Mouse (Mus musculus) cerebellum, adult 2 months (tissue): ENCODE measurements at regions not wholly inside any gene's neighbourhood (a gene's known extent, or its start where the extent isn't known, plus 50 kb on each side); places are given as distances from the start of the nearest gene placed in this dataset.

ENCODE experiments used
- CTCF ChIP-seq: fragments of 200-500 bp; IDR thresholded peaks from 2 replicates; pipeline ENCODE4 v1.5.1; 2011; ENCODE audit warnings: low read depth, mild to moderate bottlenecking, control low read depth, low read length, moderate library complexity, borderline replicate concordance; ENCODE audit not compliant: insufficient read depth
- POLR2A ChIP-seq: fragments of 200-500 bp; IDR thresholded peaks from 2 replicates; pipeline ENCODE4 v1.6.1; 2011; ENCODE audit warnings: low read length, control low read depth, borderline replicate concordance; ENCODE audit not compliant: insufficient read depth

DNA sequence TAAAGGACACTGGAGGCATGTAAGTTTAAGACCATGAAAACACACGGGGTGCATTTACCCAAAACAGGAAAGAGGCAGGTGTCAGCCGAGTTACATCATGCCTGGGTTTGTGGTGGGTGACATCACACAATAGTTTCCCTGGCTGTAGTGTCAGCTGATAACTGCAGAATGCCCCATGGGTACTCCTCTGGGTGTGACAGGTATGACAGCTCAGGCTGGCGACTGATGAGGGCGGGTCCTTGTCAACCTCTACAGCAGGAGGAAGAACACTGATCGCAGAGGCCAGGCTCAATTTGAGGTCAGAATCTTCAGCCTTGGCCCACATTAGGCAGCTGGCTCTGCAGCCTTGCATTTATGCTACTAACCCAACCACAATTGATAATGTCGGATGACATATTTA, 428.5 kb downstream of the Fam19a5 start:
- TF ChIP-seq POLR2A = no peak
- no peak for TF ChIP-seq CTCF
